Mouse (Mus musculus) thymus, adult 2 months (tissue): ENCODE results near the gene Opcml. TPM values are rescaled to one million over a fixed set of nuclear protein-coding genes. Genes with fewer than 3 reads are reported as not detected.

Experiments
- DNase-seq: peaks from one replicate; pipeline ENCODE4 v3.0.0; 2021
- H3K27ac ChIP-seq: fragments of 200-500 bp; 2 replicates; pipeline ENCODE4 v1.5.1; 2012; ENCODE audit warnings: low read length, control low read depth; ENCODE audit not compliant: control insufficient read depth, insufficient read depth
- H3K27me3 ChIP-seq: fragments of 200-500 bp; 2 replicates; pipeline ENCODE4 v1.6.1; 2012; ENCODE audit warnings: mild to moderate bottlenecking, low read length, moderate library complexity, mixed read lengths; ENCODE audit not compliant: control insufficient read depth, insufficient read depth
- H3K36me3 ChIP-seq: fragments of 200-500 bp; 2 replicates; pipeline ENCODE4 v1.6.1; 2012; ENCODE audit warnings: mild to moderate bottlenecking, low read length, moderate library complexity; ENCODE audit not compliant: control insufficient read depth, insufficient read depth
- H3K4me1 ChIP-seq: fragments of 200-500 bp; replicated peaks from 2 replicates; pipeline ENCODE4 v1.6.1; 2012; ENCODE audit warnings: low read length; ENCODE audit not compliant: control insufficient read depth, insufficient read depth
- H3K4me3 ChIP-seq: fragments of 200-500 bp; 2 replicates; pipeline ENCODE4 v1.5.1; 2012; ENCODE audit warnings: mild to moderate bottlenecking, low read length, control low read depth, moderate library complexity; ENCODE audit not compliant: control insufficient read depth, insufficient read depth
- CTCF ChIP-seq: fragments of 200-500 bp; IDR thresholded peaks from 2 replicates; pipeline ENCODE4 v1.5.1; 2012; ENCODE audit warnings: mild to moderate bottlenecking, control low read depth, low read length, moderate library complexity, borderline replicate concordance; ENCODE audit not compliant: control insufficient read depth, poor library complexity, insufficient read depth; ENCODE audit errors: extremely low read depth
- POLR2A ChIP-seq: fragments of 200-500 bp; IDR thresholded peaks from 2 replicates; pipeline ENCODE4 v1.6.1; 2012; ENCODE audit warnings: mild to moderate bottlenecking, low read length, control low read depth, moderate library complexity; ENCODE audit not compliant: control insufficient read depth, poor library complexity, insufficient read depth; ENCODE audit errors: extremely low read depth
- WGBS: fragments of 180-500 bp; shearing (Covaris S2); methylation state at CpG from one replicate; pipeline ENCODE4 v1.1.7; 2018; 5-methylcytosine and 5-hydroxymethylcytosine counted together
- polyA plus RNA-seq: library from polyadenylated mRNA; depleted of rRNA; stranded (reverse); fragments of >200 nt; gene quantifications from 2 replicates; pipeline ENCODE4 v1.2.3, GENCODE M21; 2012

Gene Opcml
- polyA plus RNA-seq, 1 experiment = 0.82 TPM

GRCm38 (mm10) chr9:28211877-28212276 lies 421.3 kb downstream of the Opcml start:
- H3K27ac ChIP-seq = no peak overlapping the region
- 73% methylated on average over 1 of the region's 1 CpGs for WGBS
- DNase-seq = no peak
- H3K36me3 ChIP-seq = no peaks in the 10 kb centered on the region
- no peak for TF ChIP-seq CTCF
- no peak for TF ChIP-seq POLR2A
- H3K27me3 ChIP-seq = no peaks in the 10 kb centered on the region
- no peak overlapping the region for H3K4me3 ChIP-seq
- no peaks in the 10 kb centered on the region for H3K4me1 ChIP-seq

- Histone ChIP-seq H3K4me3 (no peak overlapping the region), H3K36me3 (no peaks in the 10 kb centered on the region), H3K4me1 (no peaks in the 10 kb centered on the region), H3K27me3 (no peaks in the 10 kb centered on the region), H3K27ac (no peak overlapping the region)
- no peak for DNase-seq
- TF ChIP-seq CTCF = no peak
- no peak for TF ChIP-seq POLR2A
- 77% methylated on average over 4 of the region's 4 CpGs for WGBS
These were observed 423.3 kb downstream of the Opcml start for GRCm38 (mm10) chr9:28213893-28214292.

- Histone ChIP-seq H3K4me1 (no peaks in the 10 kb centered on the region), H3K27ac (no peak overlapping the region), H3K36me3 (no peaks in the 10 kb centered on the region), H3K4me3 (no peak overlapping the region), H3K27me3 (no peaks in the 10 kb centered on the region)
- TF ChIP-seq POLR2A (no peak), CTCF (no peak)
- DNase-seq = no peak
- WGBS = 82% methylated on average over 2 of the region's 2 CpGs
These were observed 427.6 kb downstream of the Opcml start for GRCm38 (mm10) chr9:28218026-28218646.

- DNase-seq = no peak
- no peaks in the 10 kb centered on the region for H3K27me3 ChIP-seq
- H3K36me3 ChIP-seq = no peaks in the 10 kb centered on the region
- 59% methylated on average over 2 of the region's 2 CpGs for WGBS
- H3K27ac ChIP-seq = no peak overlapping the region
- TF ChIP-seq CTCF (no peak), POLR2A (no peak)
- no peak overlapping the region for H3K4me3 ChIP-seq
- no peaks in the 10 kb centered on the region for H3K4me1 ChIP-seq
These were observed 432.2 kb downstream of the Opcml start for GRCm38 (mm10) chr9:28222726-28223125.

- Histone ChIP-seq H3K4me1 (no peaks in the 10 kb centered on the region), H3K27me3 (no peaks in the 10 kb centered on the region), H3K36me3 (no peaks in the 10 kb centered on the region), H3K4me3 (no peak overlapping the region), H3K27ac (no peak overlapping the region)
- 87% methylated on average over 8 of the region's 8 CpGs for whole genome bisulfite sequencing
- no peak for DNase-seq
- no peak for TF ChIP-seq CTCF
- no peak for TF ChIP-seq POLR2A
These were observed 435.4 kb downstream of the Opcml start for GRCm38 (mm10) chr9:28225824-28226569.

GRCm38 (mm10) chr9:28226570-28226951 lies 436.0 kb downstream of the Opcml start:
- TF ChIP-seq POLR2A = no peak
- TF ChIP-seq CTCF = no peak
- H3K4me1 ChIP-seq = no peaks in the 10 kb centered on the region
- 92% methylated on average over 5 of the region's 5 CpGs for WGBS

GRCm38 (mm10) chr9:28238450-28238849 lies 447.9 kb downstream of the Opcml start:
- TF ChIP-seq POLR2A = no peak
- TF ChIP-seq CTCF = no peak
- H3K4me3 ChIP-seq = no peak overlapping the region

More at GRCm38 (mm10) chr9:28226570-28226951, 436.0 kb downstream of the Opcml start:
- Histone ChIP-seq H3K27me3 (no peaks in the 10 kb centered on the region), H3K27ac (no peak overlapping the region), H3K4me3 (no peak overlapping the region), H3K36me3 (no peaks in the 10 kb centered on the region)
- DNase-seq = no peak

More at GRCm38 (mm10) chr9:28238450-28238849, 447.9 kb downstream of the Opcml start:
- Histone ChIP-seq H3K36me3 (no peaks in the 10 kb centered on the region), H3K4me1 (no peaks in the 10 kb centered on the region), H3K27me3 (no peaks in the 10 kb centered on the region), H3K27ac (no peak overlapping the region)
- DNase-seq = no peak
- 91% methylated on average over 9 of the region's 9 CpGs for WGBS
